Mouse (Mus musculus) myocyte (in vitro differentiated cells): ENCODE data around the gene Castor2. TPM values are rescaled to one million over a fixed set of nuclear protein-coding genes. Genes with fewer than 3 reads are reported as not detected.

Experiments used
- H3K27me3 ChIP-seq: one replicate; pipeline ENCODE4 v1.6.1; 2011; ENCODE audit not compliant: control insufficient read depth, insufficient read depth, insufficient read length
- H3K36me3 ChIP-seq: one replicate; pipeline ENCODE4 v1.6.1; 2011; ENCODE audit not compliant: control insufficient read depth, insufficient read depth
- H3K4me2 ChIP-seq: one replicate; pipeline ENCODE4 v1.6.1; 2011; ENCODE audit warnings: low read depth, control low read depth
- H3K4me3 ChIP-seq: one replicate; pipeline ENCODE4 v1.5.1; 2011; ENCODE audit warnings: mild to moderate bottlenecking, control low read depth, moderate library complexity
- H3K79me2 ChIP-seq: one replicate; pipeline ENCODE4 v1.6.1; 2011; ENCODE audit not compliant: control insufficient read depth, insufficient read depth
- H3ac ChIP-seq: one replicate; pipeline ENCODE4 v1.6.1; 2011; ENCODE audit not compliant: control insufficient read depth, insufficient read length
- CEBPB ChIP-seq: IDR thresholded peaks from 2 replicates; pipeline ENCODE4 v1.6.1; 2011; ENCODE audit warnings: mild to moderate bottlenecking, moderate library complexity; ENCODE audit not compliant: poor library complexity, insufficient read depth, severe bottlenecking
- E2F4 ChIP-seq: IDR thresholded peaks from one replicate; pipeline ENCODE4 v1.6.1; 2011; ENCODE audit warnings: mild to moderate bottlenecking, control low read depth, moderate library complexity; ENCODE audit not compliant: insufficient read depth
- MAX ChIP-seq: IDR thresholded peaks from one replicate; pipeline ENCODE4 v1.6.1; 2011; ENCODE audit warnings: low read depth, mild to moderate bottlenecking, control low read depth
- MYOD1 ChIP-seq, 3 experiments: IDR thresholded peaks; one replicate each; pipeline ENCODE4 v1.6.1; 2011; ENCODE audit warnings: control low read depth in 2 of 3, low read depth in 2 of 3, mild to moderate bottlenecking in 2 of 3, moderate library complexity in 1 of 3; ENCODE audit not compliant: insufficient read length in 2 of 3, control insufficient read depth in 1 of 3
- MYOG ChIP-seq, 3 experiments: IDR thresholded peaks; one replicate each; pipeline ENCODE4 v1.6.1; 2011; ENCODE audit warnings: control low read depth in 2 of 3, low read depth in 2 of 3, mild to moderate bottlenecking in 2 of 3; ENCODE audit not compliant: insufficient read length in 2 of 3, control insufficient read depth in 1 of 3, insufficient read depth in 1 of 3
- POLR2A ChIP-seq: IDR thresholded peaks from one replicate; pipeline ENCODE4 v1.6.1; 2011; ENCODE audit warnings: low read depth, mild to moderate bottlenecking, control low read depth, moderate library complexity; ENCODE audit not compliant: insufficient read length
- POLR2AphosphoS2 ChIP-seq: IDR thresholded peaks from one replicate; pipeline ENCODE4 v1.6.1; 2011; ENCODE audit warnings: low read depth, control low read depth; ENCODE audit not compliant: insufficient read length
- REST ChIP-seq: IDR thresholded peaks from one replicate; pipeline ENCODE4 v1.6.1; 2011; ENCODE audit warnings: mild to moderate bottlenecking, control low read depth, moderate library complexity; ENCODE audit not compliant: insufficient read depth, insufficient read length
- SRF ChIP-seq: IDR thresholded peaks from one replicate; pipeline ENCODE4 v1.6.1; 2011; ENCODE audit warnings: low read depth; ENCODE audit not compliant: control insufficient read depth, insufficient read length
- TCF12 ChIP-seq: IDR thresholded peaks from one replicate; pipeline ENCODE4 v1.6.1; 2011; ENCODE audit warnings: mild to moderate bottlenecking, control low read depth; ENCODE audit not compliant: poor library complexity, insufficient read depth, severe bottlenecking
- TCF3 ChIP-seq: IDR thresholded peaks from one replicate; pipeline ENCODE4 v1.6.1; 2011; ENCODE audit warnings: low read depth, control low read depth; ENCODE audit not compliant: insufficient read length
- USF1 ChIP-seq: IDR thresholded peaks from one replicate; pipeline ENCODE4 v1.6.1; 2011; ENCODE audit warnings: low read depth, mild to moderate bottlenecking, control low read depth, moderate library complexity
- polyA plus RNA-seq: library from polyadenylated mRNA; unstranded; fragments of >200 nt; fragmentation: generic; extraction: Trizol; gene quantifications from one replicate; pipeline ENCODE4 v1.2.1, GENCODE M21; 2012; ENCODE audit warnings: missing spikeins

The Castor2 gene
- polyA plus RNA-seq, 1 experiment = 7.3 TPM

DNA sequence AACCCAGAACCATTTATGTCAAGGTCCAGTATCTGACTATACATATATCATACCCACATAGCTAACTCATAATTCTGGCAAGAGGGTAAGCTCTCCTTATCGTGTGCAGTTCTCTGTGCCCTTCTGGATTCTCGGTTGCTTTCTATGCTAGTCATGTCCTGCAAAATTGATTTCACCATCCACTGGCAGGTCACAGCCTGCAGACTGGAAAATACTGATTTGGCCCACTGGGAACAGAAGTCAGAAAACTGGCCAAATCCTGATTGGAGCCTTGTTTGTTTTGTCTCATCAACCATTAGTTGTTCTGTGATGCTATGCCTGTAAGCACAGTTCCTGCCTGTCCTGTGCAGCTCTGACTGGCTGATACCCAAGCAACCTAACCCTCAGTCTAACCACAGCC lies 3.7 kb upstream of the Castor2 start:
- Histone ChIP-seq H3K79me2 (no peaks in the 10 kb centered on the region), H3K36me3 (no peaks in the 10 kb centered on the region), H3K4me3 (no peak overlapping the region), H3ac (no peak overlapping the region), H3K4me2 (no peak overlapping the region), H3K27me3 (no peaks in the 10 kb centered on the region)
- TF ChIP-seq TCF3 (no peak), MYOD1 (IDR thresholded peaks at IDR 0.05; ENCODE audit: control insufficient read depth in 1 of 3, insufficient read length in 2 of 3, low read depth in 2 of 3) (no peak), REST (no peak), SRF (no peak), POLR2A (no peak)

DNA sequence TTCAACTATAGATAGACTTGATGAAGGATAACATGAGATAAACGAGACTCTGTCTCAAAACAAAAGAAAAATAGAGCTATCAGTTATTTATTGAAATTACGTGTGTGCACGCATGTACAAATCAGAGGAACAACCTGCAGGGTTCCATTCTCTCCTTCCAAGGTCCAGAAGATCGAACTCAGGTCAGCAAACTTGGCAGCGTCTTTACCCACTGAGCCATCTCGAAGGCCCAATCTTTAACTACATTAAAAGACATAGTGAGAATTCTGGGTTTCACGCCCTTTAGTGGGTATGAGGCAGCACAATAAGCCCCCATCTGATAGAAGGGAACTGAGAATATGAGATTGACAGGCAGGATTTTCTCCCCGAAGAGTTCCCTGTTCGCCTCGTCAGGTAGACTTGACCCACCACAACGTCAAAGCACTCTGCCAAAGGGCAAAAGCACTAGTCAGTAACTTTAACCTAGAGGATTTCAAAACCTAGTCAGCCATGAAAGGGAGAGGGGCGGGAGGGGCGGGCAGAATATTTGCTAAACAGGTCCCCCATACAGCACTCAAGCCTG lies 1.1 kb upstream of the Castor2 start:
- Histone ChIP-seq H3K27me3 (no peaks in the 10 kb centered on the region), H3K36me3 (no peaks in the 10 kb centered on the region), H3ac (no peak overlapping the region), H3K79me2 (no peaks in the 10 kb centered on the region), H3K4me3 (peak overlapping the region; percentile 44), H3K4me2 (peak overlapping the region; percentile 96)
- TF ChIP-seq POLR2AphosphoS2 (no peak), E2F4 (no peak), REST (no peak), SRF (no peak), TCF3 (no peak)

DNA sequence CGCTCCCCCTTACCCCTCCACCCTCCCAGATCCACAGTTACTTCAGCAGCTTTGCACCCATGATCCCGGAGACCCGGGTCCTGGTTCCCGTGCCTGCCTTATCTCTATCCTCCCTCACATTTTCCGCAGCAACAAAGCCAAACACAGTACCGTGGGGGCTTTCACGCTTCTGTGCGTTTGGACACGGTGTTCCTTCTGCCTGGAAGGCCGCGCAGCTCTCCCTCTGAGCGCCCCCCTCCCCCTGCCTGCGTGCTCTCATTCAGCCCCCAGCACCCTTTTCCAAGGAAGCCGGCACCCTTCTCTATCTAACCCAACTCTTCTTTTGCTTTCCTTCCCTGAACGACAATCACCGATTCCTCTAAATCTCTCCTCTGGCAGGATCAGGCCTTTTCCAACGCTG lies 535 bp upstream of the Castor2 start:
- Histone ChIP-seq H3K27me3 (no peaks in the 10 kb centered on the region), H3K36me3 (no peaks in the 10 kb centered on the region), H3K4me2 (peak overlapping the region; percentile 96), H3K79me2 (no peaks in the 10 kb centered on the region), H3ac (peak overlapping the region; percentile 56), H3K4me3 (peak overlapping the region; percentile 44)
- no peak for TF ChIP-seq SRF
- no peak for TF ChIP-seq MYOG (IDR thresholded peaks at IDR 0.05; ENCODE audit: control insufficient read depth in 1 of 3, insufficient read depth in 1 of 3, insufficient read length in 2 of 3, low read depth in 2 of 3)
- no peak for TF ChIP-seq MYOD1 (IDR thresholded peaks at IDR 0.05; ENCODE audit: control insufficient read depth in 1 of 3, insufficient read length in 2 of 3, low read depth in 2 of 3)

DNA sequence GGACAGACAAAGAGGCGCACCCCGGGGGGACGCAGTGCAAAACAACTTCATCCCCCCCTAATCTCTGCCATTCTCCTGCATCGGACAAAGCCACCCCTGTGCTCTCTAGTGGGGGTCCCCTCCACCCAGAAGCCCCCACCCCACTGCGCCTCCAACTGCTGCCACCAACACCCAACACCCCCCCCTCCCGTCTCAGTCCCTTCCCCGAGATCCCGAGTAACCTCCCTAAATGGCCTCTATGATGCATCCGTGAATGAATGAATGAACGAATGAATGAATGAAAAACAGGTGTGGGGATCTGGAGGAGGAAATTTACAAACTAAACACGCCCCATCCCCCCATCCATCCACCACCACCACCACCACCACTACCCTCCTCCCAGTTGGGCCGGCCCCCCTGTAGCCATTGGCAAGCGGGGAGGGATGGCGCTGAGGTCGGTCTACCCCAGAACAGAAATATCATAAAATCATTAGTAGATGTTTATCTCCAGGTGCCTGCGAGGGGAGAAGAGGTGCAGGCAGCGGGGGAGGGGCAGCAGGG lies 791 bp downstream of the Castor2 start:
- TF ChIP-seq E2F4 (no peak), MYOD1 (IDR thresholded peaks at IDR 0.05; ENCODE audit: control insufficient read depth in 1 of 3, insufficient read length in 2 of 3, low read depth in 2 of 3) (no peak), USF1 (no peak), MAX (no peak), CEBPB (no peak), POLR2AphosphoS2 (no peak), TCF12 (no peak), MYOG (IDR thresholded peaks at IDR 0.05; ENCODE audit: control insufficient read depth in 1 of 3, insufficient read depth in 1 of 3, insufficient read length in 2 of 3, low read depth in 2 of 3) (no peak), TCF3 (no peak), SRF (no peak), POLR2A (no peak), REST (no peak)
- Histone ChIP-seq H3K4me2 (peak overlapping the region; percentile 62), H3K27me3 (no peaks in the 10 kb centered on the region), H3ac (peak overlapping the region; percentile 56), H3K36me3 (no peaks in the 10 kb centered on the region), H3K79me2 (no peaks in the 10 kb centered on the region), H3K4me3 (peak overlapping the region; percentile 44)

GRCm38 (mm10) chr5:134101322-134101721 lies 1.8 kb downstream of the Castor2 start:
- no peaks in the 10 kb centered on the region for H3K27me3 ChIP-seq
- no peaks in the 10 kb centered on the region for H3K36me3 ChIP-seq
- no peaks in the 10 kb centered on the region for H3K79me2 ChIP-seq
- no peak overlapping the region for H3ac ChIP-seq
- no peak overlapping the region for H3K4me2 ChIP-seq
- no peak overlapping the region for H3K4me3 ChIP-seq
- TF ChIP-seq REST (no peak), TCF3 (no peak)
